9 mouse cellular contexts compared by ENCODE assay signal in genomic region chr17:24935666-24936065, GRCm38 (mm10). TPM values are rescaled to one million over a fixed set of nuclear protein-coding genes. Genes with fewer than 3 reads are reported as not detected.
DNase-seq lines count a peak whose midpoint lies in the region; ATAC-seq and TF ChIP-seq lines count a peak whose summit lies in the region.
"Had no signal": no experiment of that assay in that cellular context is flagged by ENCODE, and none has a peak within 500 bp of the region (broad histone marks: within the 10 kb centered on the region; RNA-seq: fewer than 3 reads in every experiment).

No protein-coding gene starts in this region.

- no peak for DNase-seq in heart, adult 18-20 months
- no peak for DNase-seq in G1E (ENCODE audit: low spot score)
- no peak for DNase-seq in hindbrain, embryonic 10.5 days (ENCODE audit: low spot score)
- DNase-seq in midbrain, embryonic 10.5 days (ENCODE audit: low spot score): no peak
- DNase-seq in B cell, adult 2 months: no peak
- DNase-seq in thymus, adult 2 months: no peak
- DNase-seq: gastrocnemius, postnatal 36 days had no signal

- no peaks in the 10 kb centered on the region for H3K27me3 ChIP-seq in heart, embryonic 14.5 days (ENCODE audit: control insufficient read depth, insufficient read depth, low read length)
- H3K27me3 ChIP-seq in G1E (ENCODE audit: insufficient read depth, low read length): no peaks in the 10 kb centered on the region
- no peaks in the 10 kb centered on the region for H3K27me3 ChIP-seq in hindbrain, embryonic 10.5 days (ENCODE audit: insufficient read depth, poor library complexity, severe bottlenecking)
- no peaks in the 10 kb centered on the region for H3K27me3 ChIP-seq in midbrain, embryonic 10.5 days (ENCODE audit: low read depth, poor library complexity, severe bottlenecking)
- no peaks in the 10 kb centered on the region for H3K27me3 ChIP-seq in thymus, adult 2 months (ENCODE audit: control insufficient read depth, insufficient read depth, low read length)

- peak overlapping the region; percentile 80 for H3K9ac ChIP-seq in heart, embryonic 14.5 days (ENCODE audit: low read length)

- peaks cover 23% of the 10 kb centered on the region; the same call in 1 of the 2 replicates for H3K36me3 ChIP-seq in heart, embryonic 14.5 days (ENCODE audit: control insufficient read depth, insufficient read depth, low read length)
- peaks cover 54% of the 10 kb centered on the region for H3K36me3 ChIP-seq in G1E (replicated peaks)
- H3K36me3 ChIP-seq in hindbrain, embryonic 10.5 days: peaks cover 31% of the 10 kb centered on the region
- peaks cover 30% of the 10 kb centered on the region for H3K36me3 ChIP-seq in midbrain, embryonic 10.5 days
- no peaks in the 10 kb centered on the region for H3K36me3 ChIP-seq in thymus, adult 2 months (ENCODE audit: control insufficient read depth, insufficient read depth, low read length)

- H3K27ac ChIP-seq in heart, embryonic 14.5 days (replicated peaks in 1 of 2; ENCODE audit: control insufficient read depth in 1 of 2, insufficient read depth in 1 of 2, low read depth in 2 of 2, low read length in 2 of 2): no peak overlapping the region
- H3K27ac ChIP-seq in hindbrain, embryonic 10.5 days: no peak overlapping the region; the same call in 1 of the 2 replicates
- 0 out of 2 replicates have a peak overlapping the region, but pooled peaks have one; percentile 19 for H3K27ac ChIP-seq in midbrain, embryonic 10.5 days (replicated peaks)
- H3K27ac ChIP-seq in thymus, adult 2 months (ENCODE audit: control insufficient read depth, insufficient read depth, low read length): no peak overlapping the region

- TF ChIP-seq CTCF in G1E (IDR thresholded peaks at IDR 0.05; ENCODE audit: low read depth, low read length): no peak
- TF ChIP-seq CTCF in thymus, adult 2 months (IDR thresholded peaks at IDR 0.05; ENCODE audit: borderline replicate concordance, control insufficient read depth, extremely low read depth, insufficient read depth, low read length, poor library complexity): no peak

- no peak for TF ChIP-seq POLR2A in thymus, adult 2 months (IDR thresholded peaks at IDR 0.05; ENCODE audit: control insufficient read depth, extremely low read depth, insufficient read depth, low read length, poor library complexity)

- H3K9me3 ChIP-seq in heart, embryonic 14.5 days (ENCODE audit: control insufficient read depth, low read length): no peaks in the 10 kb centered on the region
- no peaks in the 10 kb centered on the region for H3K9me3 ChIP-seq in G1E (replicated peaks)
- no peaks in the 10 kb centered on the region for H3K9me3 ChIP-seq in hindbrain, embryonic 10.5 days
- H3K9me3 ChIP-seq in midbrain, embryonic 10.5 days (replicated peaks): no peaks in the 10 kb centered on the region

- no peak; the same call in 1 of the 2 replicates for ATAC-seq in heart, embryonic 14.5 days (ENCODE audit: insufficient number of reproducible peaks, insufficient read depth, low FRiP score, low read depth)
- no peak for ATAC-seq in G1E (ENCODE audit: extremely low read depth, insufficient number of reproducible peaks, low FRiP score, poor library complexity, severe bottlenecking)
- no peak for ATAC-seq in activated CD4-positive, CD25-positive, alpha-beta regulatory T cell, adult 4 months

- H3K4me2 ChIP-seq in heart, embryonic 14.5 days (ENCODE audit: low read length): peak overlapping the region; percentile 68

- peak overlapping the region; percentile 11 to 73; a peak in 3 of 4 replicates for H3K4me3 ChIP-seq in heart, embryonic 14.5 days (ENCODE audit: control insufficient read depth in 1 of 2, insufficient read depth in 1 of 2, low read depth in 1 of 2, low read length in 2 of 2)
- peak overlapping the region; percentile 90 for H3K4me3 ChIP-seq in G1E (ENCODE audit: low read depth, low read length)
- H3K4me3 ChIP-seq in hindbrain, embryonic 10.5 days: peak overlapping the region; percentile 99
- peak overlapping the region; percentile 91 for H3K4me3 ChIP-seq in midbrain, embryonic 10.5 days
- no peak overlapping the region for H3K4me3 ChIP-seq in thymus, adult 2 months (ENCODE audit: control insufficient read depth, insufficient read depth, low read length)

- peaks cover 6 to 19% of the 10 kb centered on the region in 2 experiments for H3K4me1 ChIP-seq in heart, embryonic 14.5 days (ENCODE audit: control insufficient read depth in 2 of 2, insufficient read depth in 2 of 2, low read length in 2 of 2)
- H3K4me1 ChIP-seq in G1E (ENCODE audit: insufficient read depth, low read depth, low read length): peaks cover 39% of the 10 kb centered on the region
- H3K4me1 ChIP-seq in hindbrain, embryonic 10.5 days (replicated peaks): peaks cover 30% of the 10 kb centered on the region
- peaks cover 21% of the 10 kb centered on the region for H3K4me1 ChIP-seq in midbrain, embryonic 10.5 days
- peaks cover 7% of the 10 kb centered on the region for H3K4me1 ChIP-seq in thymus, adult 2 months (replicated peaks; ENCODE audit: control insufficient read depth, insufficient read depth, low read length)

RNA-seq across cellular contexts. Expression of gene Mapk8ip3, which starts 1.1 kb away (rescaled TPM):
- polyA plus RNA-seq in heart, embryonic 14.5 days (2014; fragmentation: Nextera tagmentation; extraction: Ambion mirVana): 27.8 and 31.0 TPM in 2 replicates
- total RNA-seq in heart, adult 18-20 months (2021): 10 to 100 TPM; 55.9 to 64.8 TPM
- total RNA-seq in G1E (2014; fragmentation: Nextera tagmentation) (61.3 and 122 TPM in 2 replicates), G1E (2017) (35.4 and 39.7 TPM in 2 replicates)
- 24.7 and 32.4 TPM in 2 replicates for polyA plus RNA-seq in G1E (2012)
- polyA plus RNA-seq in hindbrain, embryonic 10.5 days (2016; fragmentation: Nextera tagmentation; extraction: Ambion mirVana): 51.4 and 61.7 TPM in 2 replicates
- polyA plus RNA-seq in midbrain, embryonic 10.5 days (2016; fragmentation: Nextera tagmentation; extraction: Ambion mirVana): 40.1 and 53.9 TPM in 2 replicates
- polyA plus RNA-seq in activated CD4-positive, CD25-positive, alpha-beta regulatory T cell, adult 4 months (2017; shearing (Covaris generic)): 10 to 100 TPM; 26.1 to 28.6 TPM
- 255 and 272 TPM in 2 replicates for polyA plus RNA-seq in thymus, adult 2 months (2012; rRNA removed)

RNA-seq across cellular contexts. Expression of gene Jpt2, which starts 24.8 kb away (rescaled TPM):
- 62.1 and 63.1 TPM in 2 replicates for polyA plus RNA-seq in heart, embryonic 14.5 days (2014; fragmentation: Nextera tagmentation; extraction: Ambion mirVana)
- 10 to 100 TPM in 1 of 2 experiments, 1 to 10 TPM in 1; 8.9 to 11.2 TPM for total RNA-seq in heart, adult 18-20 months (2021)
- total RNA-seq in G1E (2014; fragmentation: Nextera tagmentation) (79.9 and 83.5 TPM in 2 replicates), G1E (2017) (71.2 and 72.3 TPM in 2 replicates)
- 25.9 and 28.8 TPM in 2 replicates for polyA plus RNA-seq in G1E (2012)
- polyA plus RNA-seq in hindbrain, embryonic 10.5 days (2016; fragmentation: Nextera tagmentation; extraction: Ambion mirVana): 358 and 426 TPM in 2 replicates
- 442 and 466 TPM in 2 replicates for polyA plus RNA-seq in midbrain, embryonic 10.5 days (2016; fragmentation: Nextera tagmentation; extraction: Ambion mirVana)
- polyA plus RNA-seq in activated CD4-positive, CD25-positive, alpha-beta regulatory T cell, adult 4 months (2017; shearing (Covaris generic)): 10 to 100 TPM; 27.9 to 35.8 TPM
- polyA plus RNA-seq in thymus, adult 2 months (2012; rRNA removed): 13.5 and 15.0 TPM in 2 replicates

RNA-seq across cellular contexts. Expression of gene Nme3, which starts 39.4 kb away (rescaled TPM):
- 39.4 and 43.9 TPM in 2 replicates for polyA plus RNA-seq in heart, embryonic 14.5 days (2014; fragmentation: Nextera tagmentation; extraction: Ambion mirVana)
- total RNA-seq in heart, adult 18-20 months (2021): 10 to 100 TPM; 33.8 to 36.0 TPM
- total RNA-seq in G1E (2014; fragmentation: Nextera tagmentation) (5.6 and 9.5 TPM in 2 replicates), G1E (2017) (29.0 and 32.5 TPM in 2 replicates)
- 20.2 and 26.8 TPM in 2 replicates for polyA plus RNA-seq in G1E (2012)
- 44.7 and 46.5 TPM in 2 replicates for polyA plus RNA-seq in hindbrain, embryonic 10.5 days (2016; fragmentation: Nextera tagmentation; extraction: Ambion mirVana)
- 46.2 and 47.0 TPM in 2 replicates for polyA plus RNA-seq in midbrain, embryonic 10.5 days (2016; fragmentation: Nextera tagmentation; extraction: Ambion mirVana)
- 10 to 100 TPM; 51.5 to 53.2 TPM for polyA plus RNA-seq in activated CD4-positive, CD25-positive, alpha-beta regulatory T cell, adult 4 months (2017; shearing (Covaris generic))
- 63.3 and 76.7 TPM in 2 replicates for polyA plus RNA-seq in thymus, adult 2 months (2012; rRNA removed)

RNA-seq across cellular contexts. Expression of gene Mrps34, which starts 40.8 kb away (rescaled TPM):
- polyA plus RNA-seq in heart, embryonic 14.5 days (2014; fragmentation: Nextera tagmentation; extraction: Ambion mirVana): 82.1 and 82.8 TPM in 2 replicates
- total RNA-seq in heart, adult 18-20 months (2021): 100 to 1,000 TPM in 1 of 2 experiments, 10 to 100 TPM in 1; 99.9 to 125 TPM
- 28.8 and 30.8 TPM in 2 replicates for total RNA-seq in G1E (2014; fragmentation: Nextera tagmentation)
- 15.6 and 21.1 TPM in 2 replicates for total RNA-seq in G1E (2017)
- polyA plus RNA-seq in G1E (2012): 81.7 and 82.8 TPM in 2 replicates
- 96.7 and 102 TPM in 2 replicates for polyA plus RNA-seq in hindbrain, embryonic 10.5 days (2016; fragmentation: Nextera tagmentation; extraction: Ambion mirVana)
- 94.7 and 98.1 TPM in 2 replicates for polyA plus RNA-seq in midbrain, embryonic 10.5 days (2016; fragmentation: Nextera tagmentation; extraction: Ambion mirVana)
- 10 to 100 TPM; 77.7 to 87.5 TPM for polyA plus RNA-seq in activated CD4-positive, CD25-positive, alpha-beta regulatory T cell, adult 4 months (2017; shearing (Covaris generic))
- 146 and 152 TPM in 2 replicates for polyA plus RNA-seq in thymus, adult 2 months (2012; rRNA removed)

RNA-seq across cellular contexts. Expression of gene Eme2, which starts 40.8 kb away (rescaled TPM):
- polyA plus RNA-seq in heart, embryonic 14.5 days (2014; fragmentation: Nextera tagmentation; extraction: Ambion mirVana): 14.7 and 16.0 TPM in 2 replicates
- 10 to 100 TPM; 18.4 to 22.3 TPM for total RNA-seq in heart, adult 18-20 months (2021)
- total RNA-seq in G1E (2014; fragmentation: Nextera tagmentation) (3.4 and 6.5 TPM in 2 replicates), G1E (2017) (18.2 and 19.4 TPM in 2 replicates)
- polyA plus RNA-seq in G1E (2012): 9.4 and 12.1 TPM in 2 replicates
- polyA plus RNA-seq in hindbrain, embryonic 10.5 days (2016; fragmentation: Nextera tagmentation; extraction: Ambion mirVana): 30.8 and 36.3 TPM in 2 replicates
- polyA plus RNA-seq in midbrain, embryonic 10.5 days (2016; fragmentation: Nextera tagmentation; extraction: Ambion mirVana): 28.9 and 33.9 TPM in 2 replicates
- polyA plus RNA-seq in activated CD4-positive, CD25-positive, alpha-beta regulatory T cell, adult 4 months (2017; shearing (Covaris generic)): 10 to 100 TPM; 12.8 to 26.0 TPM
- 48.2 and 55.3 TPM in 2 replicates for polyA plus RNA-seq in thymus, adult 2 months (2012; rRNA removed)
